Mouse (Mus musculus) liver, embryonic 12.5 days (tissue): Measurements from ENCODE around the gene Vim. TPM values are rescaled to one million over a fixed set of nuclear protein-coding genes. Genes with fewer than 3 reads are reported as not detected.

Experiments used
- ATAC-seq: fragments of 200-750 bp; cut with Nextera tagmentation; 2 replicates; pipeline ENCODE4 v1.8.0; 2017; ENCODE audit warnings: moderate number of reproducible peaks, mild to moderate bottlenecking, moderate library complexity
- H3K27ac ChIP-seq: fragments of 300-500 bp; sonication (generic); 2 replicates; pipeline ENCODE4 v1.5.1; 2016; ENCODE audit warnings: mild to moderate bottlenecking
- H3K27me3 ChIP-seq: fragments of 300-500 bp; sonication (generic); replicated peaks from 2 replicates; pipeline ENCODE4 v1.6.1; 2016; ENCODE audit warnings: mild to moderate bottlenecking, moderate library complexity
- H3K36me3 ChIP-seq: fragments of 300-500 bp; sonication (generic); 2 replicates; pipeline ENCODE4 v1.6.1; 2016; ENCODE audit warnings: mild to moderate bottlenecking, moderate library complexity
- H3K4me1 ChIP-seq: fragments of 300-500 bp; sonication (generic); 2 replicates; pipeline ENCODE4 v1.6.1; 2016
- H3K4me2 ChIP-seq: fragments of 300-500 bp; sonication (generic); 2 replicates; pipeline ENCODE4 v1.6.1; 2016; ENCODE audit warnings: mild to moderate bottlenecking, moderate library complexity
- H3K4me3 ChIP-seq: fragments of 300-500 bp; sonication (generic); 2 replicates; pipeline ENCODE4 v1.5.1; 2016; ENCODE audit warnings: mild to moderate bottlenecking, moderate library complexity
- H3K9ac ChIP-seq: fragments of 300-500 bp; sonication (generic); 2 replicates; pipeline ENCODE4 v1.6.1; 2016; ENCODE audit warnings: mild to moderate bottlenecking, moderate library complexity
- H3K9me3 ChIP-seq: fragments of 300-500 bp; sonication (generic); replicated peaks from 2 replicates; pipeline ENCODE4 v1.6.1; 2016; ENCODE audit warnings: mild to moderate bottlenecking, moderate library complexity
- WGBS: fragments of 180-500 bp; shearing (Covaris S2); methylation state at CpG from one replicate; pipeline ENCODE4 v1.1.7; 2016; ENCODE audit not compliant: insufficient replicate concordance; 5-methylcytosine and 5-hydroxymethylcytosine counted together
- polyA plus RNA-seq: library from polyadenylated mRNA; unstranded; fragments of >200 nt; fragmentation: Nextera tagmentation; extraction: Ambion mirVana; gene quantifications from 2 replicates; pipeline ENCODE4 v1.2.1, GENCODE M21; 2016

Vim gene
- polyA plus RNA-seq = 114 and 120 TPM in 2 replicates

- peak within 1 kb of the TSS; percentile 66 for H3K9ac ChIP-seq
- peaks cover 38% of the 10 kb centered on the region for H3K4me1 ChIP-seq
- H3K4me3 ChIP-seq = peak within 1 kb of the TSS; percentile 54
- H3K36me3 ChIP-seq = peaks cover 12% of the 10 kb centered on the region; the same call in 1 of the 2 replicates
- H3K27me3 ChIP-seq = peaks cover 55% of the 10 kb centered on the region
- H3K4me2 ChIP-seq = peak within 1 kb of the TSS; percentile 64
- H3K9me3 ChIP-seq = no peaks in the 10 kb centered on the region
- WGBS = under 1% methylated on average over 26 of the region's 26 CpGs
- peak; percentile 78 for ATAC-seq
- peak within 1 kb of the TSS; percentile 66 for H3K27ac ChIP-seq
These were observed at the start of gene Vim for GRCm38 (mm10) chr2:13573408-13574065. Vim (plus strand) TSS chr2:13573927.

GRCm38 (mm10) chr2:13526205-13526604 is 47.5 kb upstream of the Vim start:
- Histone ChIP-seq H3K9me3 (no peaks in the 10 kb centered on the region), H3K27ac (no peak overlapping the region), H3K27me3 (no peaks in the 10 kb centered on the region), H3K4me1 (peaks cover 62% of the 10 kb centered on the region), H3K9ac (no peak overlapping the region), H3K36me3 (no peaks in the 10 kb centered on the region), H3K4me3 (no peak overlapping the region), H3K4me2 (no peak overlapping the region)
- WGBS = 75% methylated on average over 2 of the region's 2 CpGs
- no peak for ATAC-seq

GRCm38 (mm10) chr2:13527125-13527524 is 46.6 kb upstream of the Vim start:
- no peak for ATAC-seq
- Histone ChIP-seq H3K36me3 (no peaks in the 10 kb centered on the region), H3K9ac (no peak overlapping the region), H3K4me3 (no peak overlapping the region), H3K27me3 (no peaks in the 10 kb centered on the region), H3K4me2 (no peak overlapping the region), H3K27ac (no peak overlapping the region), H3K9me3 (no peaks in the 10 kb centered on the region), H3K4me1 (peaks cover 59% of the 10 kb centered on the region)
- WGBS = 60% methylated on average over 2 of the region's 2 CpGs

GRCm38 (mm10) chr2:13527531-13527930 is 46.2 kb upstream of the Vim start:
- H3K4me2 ChIP-seq = no peak overlapping the region
- no peak overlapping the region for H3K9ac ChIP-seq
- H3K9me3 ChIP-seq = no peaks in the 10 kb centered on the region
- H3K36me3 ChIP-seq = no peaks in the 10 kb centered on the region
- H3K4me1 ChIP-seq = peaks cover 56% of the 10 kb centered on the region
- no peaks in the 10 kb centered on the region for H3K27me3 ChIP-seq
- WGBS = 55% methylated on average over 4 of the region's 4 CpGs
- H3K27ac ChIP-seq = peak overlapping the region; percentile 40; the same call in 1 of the 2 replicates
- ATAC-seq = no peak
- H3K4me3 ChIP-seq = no peak overlapping the region

- no peaks in the 10 kb centered on the region for H3K27me3 ChIP-seq
- H3K36me3 ChIP-seq = no peaks in the 10 kb centered on the region
- H3K27ac ChIP-seq = no peak overlapping the region
- no peaks in the 10 kb centered on the region for H3K9me3 ChIP-seq
- peak; percentile 81 for ATAC-seq
- no peak overlapping the region for H3K4me2 ChIP-seq
- H3K4me1 ChIP-seq = peaks cover 40% of the 10 kb centered on the region
- no peak overlapping the region for H3K4me3 ChIP-seq
- no peak overlapping the region for H3K9ac ChIP-seq
- 53% methylated on average over 3 of the region's 3 CpGs for WGBS
These were observed 44.3 kb upstream of the Vim start for GRCm38 (mm10) chr2:13529253-13529933.

- Histone ChIP-seq H3K4me1 (peaks cover 38% of the 10 kb centered on the region), H3K9ac (no peak overlapping the region), H3K27me3 (no peaks in the 10 kb centered on the region), H3K36me3 (no peaks in the 10 kb centered on the region), H3K4me2 (no peak overlapping the region), H3K4me3 (no peak overlapping the region), H3K9me3 (no peaks in the 10 kb centered on the region), H3K27ac (no peak overlapping the region)
- ATAC-seq = no peak
- WGBS = 67% methylated on average over 6 of the region's 6 CpGs
These were observed 43.1 kb upstream of the Vim start for GRCm38 (mm10) chr2:13530639-13531038.

GRCm38 (mm10) chr2:13536747-13537146 is 37.0 kb upstream of the Vim start:
- ATAC-seq = no peak
- Histone ChIP-seq H3K36me3 (no peaks in the 10 kb centered on the region), H3K27ac (no peak overlapping the region), H3K4me2 (no peak overlapping the region), H3K9ac (no peak overlapping the region), H3K9me3 (no peaks in the 10 kb centered on the region), H3K4me1 (peaks cover 37% of the 10 kb centered on the region), H3K4me3 (no peak overlapping the region), H3K27me3 (no peaks in the 10 kb centered on the region)

GRCm38 (mm10) chr2:13537733-13538132 is 36.0 kb upstream of the Vim start:
- 19% methylated on average over 2 of the region's 2 CpGs for WGBS
- no peaks in the 10 kb centered on the region for H3K36me3 ChIP-seq

GRCm38 (mm10) chr2:13538258-13538657 is 35.5 kb upstream of the Vim start:
- no peak overlapping the region for H3K9ac ChIP-seq
- H3K9me3 ChIP-seq = no peaks in the 10 kb centered on the region
- no peaks in the 10 kb centered on the region for H3K27me3 ChIP-seq
- 78% methylated on average over 2 of the region's 2 CpGs for WGBS
- H3K27ac ChIP-seq = no peak overlapping the region; the same call in 1 of the 2 replicates
- no peak overlapping the region for H3K4me3 ChIP-seq
- H3K4me1 ChIP-seq = peaks cover 44% of the 10 kb centered on the region
- no peaks in the 10 kb centered on the region for H3K36me3 ChIP-seq
- no peak for ATAC-seq
- H3K4me2 ChIP-seq = no peak overlapping the region

More at GRCm38 (mm10) chr2:13537733-13538132, 36.0 kb upstream of the Vim start:
- no peak overlapping the region; the same call in 1 of the 2 replicates for H3K27ac ChIP-seq
- H3K27me3 ChIP-seq = no peaks in the 10 kb centered on the region
- peak; percentile 64 for ATAC-seq
- peaks cover 39% of the 10 kb centered on the region for H3K4me1 ChIP-seq
- no peak overlapping the region for H3K4me3 ChIP-seq
- no peaks in the 10 kb centered on the region for H3K9me3 ChIP-seq
- no peak overlapping the region for H3K4me2 ChIP-seq
- no peak overlapping the region for H3K9ac ChIP-seq

- Histone ChIP-seq H3K36me3 (no peaks in the 10 kb centered on the region), H3K4me1 (peaks cover 47% of the 10 kb centered on the region), H3K4me2 (peak overlapping the region; percentile 45), H3K27me3 (no peaks in the 10 kb centered on the region), H3K4me3 (no peak overlapping the region), H3K27ac (peak overlapping the region; percentile 56), H3K9me3 (no peaks in the 10 kb centered on the region), H3K9ac (peak overlapping the region; percentile 39; the same call in 1 of the 2 replicates)
- 23% methylated on average over 6 of the region's 6 CpGs for WGBS
- ATAC-seq = peak; percentile 66
These were observed 34.9 kb upstream of the Vim start for GRCm38 (mm10) chr2:13538704-13539377.

- 44% methylated on average over 1 of the region's 1 CpGs for WGBS
- ATAC-seq = no peak
- H3K4me1 ChIP-seq = peaks cover 50% of the 10 kb centered on the region
These were observed 33.9 kb upstream of the Vim start for GRCm38 (mm10) chr2:13539860-13540259.

More at GRCm38 (mm10) chr2:13539860-13540259, 33.9 kb upstream of the Vim start:
- Histone ChIP-seq H3K36me3 (no peaks in the 10 kb centered on the region), H3K4me2 (no peak overlapping the region), H3K9me3 (no peaks in the 10 kb centered on the region), H3K9ac (no peak overlapping the region), H3K27ac (peak overlapping the region; percentile 56; the same call in 1 of the 2 replicates), H3K4me3 (no peak overlapping the region), H3K27me3 (no peaks in the 10 kb centered on the region)
